Mouse (Mus musculus) heart, adult 2 months (tissue): ENCODE measurements around the gene Zfp330. TPM values are rescaled to one million over a fixed set of nuclear protein-coding genes. Genes with fewer than 3 reads are reported as not detected.

ENCODE experiments used
- DNase-seq, 2 experiments: peaks; one replicate each; pipeline ENCODE4 v3.0.0; 2021
- H3K27ac ChIP-seq: fragments of 200-600 bp; 2 replicates; pipeline ENCODE4 v1.8.1; 2022
- H3K27me3 ChIP-seq: fragments of 200-500 bp; 2 replicates; pipeline ENCODE4 v1.6.1; 2012; ENCODE audit warnings: mild to moderate bottlenecking, low read length, inconsistent platforms, mixed read lengths; ENCODE audit not compliant: control insufficient read depth, insufficient read depth
- H3K36me3 ChIP-seq: fragments of 200-500 bp; 2 replicates; pipeline ENCODE4 v1.6.1; 2012; ENCODE audit warnings: low read length, inconsistent platforms; ENCODE audit not compliant: control insufficient read depth, insufficient read depth
- H3K4me1 ChIP-seq: fragments of 200-500 bp; 2 replicates; pipeline ENCODE4 v1.6.1; 2011; ENCODE audit warnings: low read length; ENCODE audit not compliant: control insufficient read depth, insufficient read depth
- H3K4me3 ChIP-seq: fragments of 200-600 bp; 2 replicates; pipeline ENCODE4 v1.8.1; 2022
- H3K79me2 ChIP-seq: fragments of 200-500 bp; replicated peaks from 2 replicates; pipeline ENCODE4 v1.6.1; 2012; ENCODE audit warnings: mild to moderate bottlenecking, inconsistent platforms, low read length, moderate library complexity, mixed read lengths; ENCODE audit not compliant: control insufficient read depth, insufficient read depth
- H3K9ac ChIP-seq: fragments of 200-500 bp; 2 replicates; pipeline ENCODE4 v1.6.1; 2012; ENCODE audit warnings: low read depth, mild to moderate bottlenecking, control low read depth, inconsistent platforms, low read length, mixed read lengths
- CTCF ChIP-seq: fragments of 200-600 bp; IDR thresholded peaks from 2 replicates; pipeline ENCODE4 v1.8.1; 2022; ENCODE audit warnings: antibody characterized with exemption, mild to moderate bottlenecking, moderate library complexity
- EP300 ChIP-seq: fragments of 200-500 bp; IDR thresholded peaks from 2 replicates; pipeline ENCODE4 v1.6.1; 2011; ENCODE audit warnings: low read depth, low read length, control low read depth; ENCODE audit not compliant: insufficient read depth
- POLR2A ChIP-seq: fragments of 200-500 bp; IDR thresholded peaks from 2 replicates; pipeline ENCODE4 v1.6.1; 2011; ENCODE audit warnings: mild to moderate bottlenecking, low read depth, low read length, control low read depth; ENCODE audit not compliant: insufficient read depth
- WGBS: fragments of 180-500 bp; shearing (Covaris S2); methylation state at CpG from one replicate; pipeline ENCODE4 v1.1.7; 2018; 5-methylcytosine and 5-hydroxymethylcytosine counted together
- intact Hi-C: fragments of 180-260 bp; cut with DNase I; formaldehyde crosslinking; loops from one replicate; pipeline ENCODE4 v1.15.1; 2025
- polyA plus RNA-seq: library from polyadenylated mRNA; depleted of rRNA; stranded (reverse); fragments of >200 nt; gene quantifications from 2 replicates; pipeline ENCODE4 v1.2.3, GENCODE M21; 2012; rRNA removed
- total RNA-seq, 2 experiments: library from RNA; stranded (reverse); gene quantifications; 2 replicates each; pipeline ENCODE4 v1.2.3; 2021

Zfp330 gene
- total and polyA plus RNA-seq, 3 experiments = 9.7 to 19.1 (median 17.6) TPM

- no peak overlapping the region for H3K9ac ChIP-seq
- H3K4me3 ChIP-seq = no peak overlapping the region
- WGBS = 46% methylated on average over 2 of the region's 2 CpGs
- no peak overlapping the region for H3K27ac ChIP-seq
- intact Hi-C loops = no loop called here
- H3K4me1 ChIP-seq = no peaks in the 10 kb centered on the region
- H3K27me3 ChIP-seq = no peaks in the 10 kb centered on the region
- H3K79me2 ChIP-seq = no peaks in the 10 kb centered on the region
- DNase-seq = no peak
- H3K36me3 ChIP-seq = no peaks in the 10 kb centered on the region
- TF ChIP-seq EP300 (no peak), POLR2A (no peak), CTCF (no peak)
Observed at GRCm38 (mm10) chr8:82759071-82759470, 14.9 kb downstream of the Zfp330 start.

- intact Hi-C loops = no loop called here
- no peak overlapping the region for H3K4me3 ChIP-seq
Observed at GRCm38 (mm10) chr8:82754946-82755345, 19.0 kb downstream of the Zfp330 start.

GRCm38 (mm10) chr8:82746617-82747016 is 27.3 kb downstream of the Zfp330 start:
- no peak overlapping the region for H3K4me3 ChIP-seq
- TF ChIP-seq POLR2A (no peak), CTCF (no peak), EP300 (no peak)
- no peak overlapping the region for H3K9ac ChIP-seq
- no peaks in the 10 kb centered on the region for H3K27me3 ChIP-seq
- no peak for DNase-seq
- intact Hi-C loops = loop anchor here (10.0 kb wide), 3 partner anchors 522 to 1862 kb away; partner anchors contain the start of gene Gab1
- H3K36me3 ChIP-seq = no peaks in the 10 kb centered on the region
- no peaks in the 10 kb centered on the region for H3K4me1 ChIP-seq
- H3K79me2 ChIP-seq = no peaks in the 10 kb centered on the region
- H3K27ac ChIP-seq = no peak overlapping the region

More at GRCm38 (mm10) chr8:82754946-82755345, 19.0 kb downstream of the Zfp330 start:
- DNase-seq = no peak
- Histone ChIP-seq H3K36me3 (no peaks in the 10 kb centered on the region), H3K27me3 (no peaks in the 10 kb centered on the region), H3K9ac (no peak overlapping the region), H3K4me1 (no peaks in the 10 kb centered on the region), H3K79me2 (no peaks in the 10 kb centered on the region), H3K27ac (no peak overlapping the region)
- TF ChIP-seq EP300 (no peak), POLR2A (no peak), CTCF (no peak)
- 92% methylated on average over 14 of the region's 14 CpGs for WGBS

- DNase-seq = peak; percentile 61 to 82
- TF ChIP-seq CTCF (peak; percentile 100), POLR2A (no peak), EP300 (peak; percentile 60; the same call in 1 of the 2 replicates)
- Histone ChIP-seq H3K4me1 (no peaks in the 10 kb centered on the region), H3K36me3 (no peaks in the 10 kb centered on the region), H3K27ac (no peak overlapping the region), H3K9ac (no peak overlapping the region), H3K79me2 (no peaks in the 10 kb centered on the region), H3K4me3 (no peak overlapping the region), H3K27me3 (no peaks in the 10 kb centered on the region)
- intact Hi-C loops = loop anchor here (1.0 to 10.0 kb wide), 6 partner anchors 55 to 1859 kb away; partner anchors contain the start of gene Gab1
- WGBS = 43% methylated on average over 10 of the region's 10 CpGs
Observed at GRCm38 (mm10) chr8:82743905-82744904, 29.8 kb downstream of the Zfp330 start.

Other genes starting within 250 kb of the Zfp330 start
- gene Rnf150, start 89.2 kb upstream of the Zfp330 start, total RNA-seq = 10 to 100 TPM; 12.2 to 14.2 TPM
- gene Rnf150, start 89.2 kb upstream of the Zfp330 start, polyA plus RNA-seq = 6.6 and 9.8 TPM in 2 replicates